Mouse (Mus musculus) stomach, embryonic 14.5 days (tissue): ENCODE data around the gene Rufy3. TPM values are rescaled to one million over a fixed set of nuclear protein-coding genes. Genes with fewer than 3 reads are reported as not detected.

Experiments
- ATAC-seq: fragments of 200-750 bp; cut with Nextera tagmentation; 2 replicates; pipeline ENCODE4 v1.8.0; 2017; ENCODE audit warnings: low read depth, moderate TSS enrichment; ENCODE audit not compliant: insufficient number of reproducible peaks, insufficient read depth, low FRiP score
- H3K27ac ChIP-seq: fragments of 300-500 bp; sonication (generic); 2 replicates; pipeline ENCODE4 v1.5.1; 2014; ENCODE audit warnings: mild to moderate bottlenecking, low read length, moderate library complexity, mixed read lengths
- H3K27me3 ChIP-seq: fragments of 300-500 bp; sonication (generic); 2 replicates; pipeline ENCODE4 v1.6.1; 2014; ENCODE audit warnings: low read length, control low read depth, mixed read lengths; ENCODE audit not compliant: control insufficient read depth, insufficient read depth
- H3K36me3 ChIP-seq: fragments of 300-500 bp; sonication (generic); 2 replicates; pipeline ENCODE4 v1.6.1; 2014; ENCODE audit warnings: mild to moderate bottlenecking, control low read depth, low read length, moderate library complexity, mixed read lengths; ENCODE audit not compliant: control insufficient read depth, insufficient read depth
- H3K4me1 ChIP-seq: fragments of 300-500 bp; sonication (generic); 2 replicates; pipeline ENCODE4 v1.6.1; 2014; ENCODE audit warnings: low read length, control low read depth, mixed read lengths; ENCODE audit not compliant: control insufficient read depth, insufficient read depth
- H3K4me2 ChIP-seq: fragments of 300-500 bp; sonication (generic); replicated peaks from 2 replicates; pipeline ENCODE4 v1.6.1; 2014; ENCODE audit warnings: low read depth, low read length, control low read depth
- H3K4me3 ChIP-seq: fragments of 300-500 bp; sonication (generic); 2 replicates; pipeline ENCODE4 v1.5.1; 2014; ENCODE audit warnings: low read depth, low read length, control low read depth
- H3K9ac ChIP-seq: fragments of 300-500 bp; sonication (generic); replicated peaks from 2 replicates; pipeline ENCODE4 v1.6.1; 2014; ENCODE audit warnings: low read depth, mild to moderate bottlenecking, control low read depth, low read length, moderate library complexity, mixed read lengths
- H3K9me3 ChIP-seq: fragments of 300-500 bp; sonication (generic); 2 replicates; pipeline ENCODE4 v1.6.1; 2016; ENCODE audit warnings: low read depth, low read length, control low read depth; ENCODE audit not compliant: control insufficient read depth
- WGBS: fragments of 180-500 bp; shearing (Covaris S2); extraction: QIAGEN DNeasy Blood & Tissue Kit; methylation state at CpG from one replicate; pipeline ENCODE4 v1.1.7; 2014; 5-methylcytosine and 5-hydroxymethylcytosine counted together
- polyA plus RNA-seq: library from polyadenylated mRNA; unstranded; fragments of >200 nt; fragmentation: Nextera tagmentation; extraction: Ambion mirVana; gene quantifications from 2 replicates; pipeline ENCODE4 v1.2.1, GENCODE M21; 2014

Rufy3 gene
- polyA plus RNA-seq, 1 experiment from 2014 or later, result 25.1 TPM

- H3K4me1 ChIP-seq, result no peaks in the 10 kb centered on the region
- WGBS, result 77% methylated on average over 17 of the region's 17 CpGs
- H3K9me3 ChIP-seq, result no peaks in the 10 kb centered on the region
- H3K36me3 ChIP-seq, result peaks cover 13% of the 10 kb centered on the region; the same call in 1 of the 2 replicates
- no peaks in the 10 kb centered on the region for H3K27me3 ChIP-seq
- no peak overlapping the region for H3K27ac ChIP-seq
- H3K4me2 ChIP-seq, result no peak overlapping the region
- ATAC-seq, result no peak
- no peak overlapping the region for H3K9ac ChIP-seq
- no peak overlapping the region for H3K4me3 ChIP-seq
Measured at GRCm38 (mm10) chr5:88649250-88650173, 84.7 kb downstream of the Rufy3 start.

GRCm38 (mm10) chr5:88652589-88652988 is 87.7 kb downstream of the Rufy3 start:
- Histone ChIP-seq H3K9ac (no peak overlapping the region), H3K27ac (no peak overlapping the region), H3K4me2 (no peak overlapping the region)

GRCm38 (mm10) chr5:88657868-88658267 is 93.0 kb downstream of the Rufy3 start:
- H3K4me2 ChIP-seq, result no peak overlapping the region
- H3K9me3 ChIP-seq, result no peaks in the 10 kb centered on the region
- H3K27ac ChIP-seq, result no peak overlapping the region
- H3K36me3 ChIP-seq, result peaks cover 37% of the 10 kb centered on the region
- 96% methylated on average over 1 of the region's 1 CpGs for WGBS
- no peak for ATAC-seq
- H3K4me3 ChIP-seq, result no peak overlapping the region
- H3K4me1 ChIP-seq, result no peaks in the 10 kb centered on the region
- H3K9ac ChIP-seq, result no peak overlapping the region
- no peaks in the 10 kb centered on the region for H3K27me3 ChIP-seq

More at GRCm38 (mm10) chr5:88652589-88652988, 87.7 kb downstream of the Rufy3 start:
- no peak overlapping the region for H3K4me3 ChIP-seq
- WGBS, result 73% methylated on average over 5 of the region's 5 CpGs
- no peaks in the 10 kb centered on the region for H3K27me3 ChIP-seq
- no peak for ATAC-seq
- H3K4me1 ChIP-seq, result no peaks in the 10 kb centered on the region
- peaks cover 7% of the 10 kb centered on the region; the same call in 1 of the 2 replicates for H3K36me3 ChIP-seq
- no peaks in the 10 kb centered on the region for H3K9me3 ChIP-seq

- ATAC-seq, result no peak
- no peak overlapping the region for H3K4me2 ChIP-seq
- no peaks in the 10 kb centered on the region for H3K9me3 ChIP-seq
- H3K27ac ChIP-seq, result no peak overlapping the region
- H3K9ac ChIP-seq, result no peak overlapping the region
- H3K36me3 ChIP-seq, result peaks cover 73% of the 10 kb centered on the region
- 93% methylated on average over 3 of the region's 3 CpGs for WGBS
- no peaks in the 10 kb centered on the region for H3K27me3 ChIP-seq
- H3K4me1 ChIP-seq, result no peaks in the 10 kb centered on the region
- no peak overlapping the region for H3K4me3 ChIP-seq
Measured at GRCm38 (mm10) chr5:88663151-88663550, 98.3 kb downstream of the Rufy3 start.

GRCm38 (mm10) chr5:88663875-88664274 is 99.0 kb downstream of the Rufy3 start:
- WGBS, result 90% methylated on average over 5 of the region's 5 CpGs
- no peak overlapping the region for H3K9ac ChIP-seq
- H3K9me3 ChIP-seq, result no peaks in the 10 kb centered on the region
- H3K4me2 ChIP-seq, result no peak overlapping the region
- H3K4me1 ChIP-seq, result no peaks in the 10 kb centered on the region
- no peak overlapping the region for H3K4me3 ChIP-seq
- H3K27ac ChIP-seq, result no peak overlapping the region
- peaks cover 72% of the 10 kb centered on the region for H3K36me3 ChIP-seq
- H3K27me3 ChIP-seq, result no peaks in the 10 kb centered on the region
- ATAC-seq, result no peak

- H3K4me2 ChIP-seq, result peak overlapping the region; percentile 65
- H3K4me1 ChIP-seq, result peaks cover 11% of the 10 kb centered on the region
- H3K27me3 ChIP-seq, result no peaks in the 10 kb centered on the region
- ATAC-seq, result peak; percentile 42
- peak overlapping the region; percentile 95 for H3K4me3 ChIP-seq
- WGBS, result under 1% methylated on average over 43 of the region's 47 CpGs
- H3K27ac ChIP-seq, result peak overlapping the region; percentile 98
- peak overlapping the region; percentile 94 for H3K9ac ChIP-seq
- H3K9me3 ChIP-seq, result no peaks in the 10 kb centered on the region
- H3K36me3 ChIP-seq, result peaks cover 11% of the 10 kb centered on the region
Measured at GRCm38 (mm10) chr5:88674703-88675442, 110.0 kb downstream of the Rufy3 start.

- WGBS, result under 1% methylated on average over 104 of the region's 127 CpGs
- Histone ChIP-seq H3K4me1 (peaks cover 11% of the 10 kb centered on the region), H3K36me3 (peaks cover 4% of the 10 kb centered on the region; the same call in 1 of the 2 replicates), H3K4me3 (peak within 1 kb of the TSS; percentile 95), H3K27me3 (no peaks in the 10 kb centered on the region), H3K9me3 (no peaks in the 10 kb centered on the region), H3K27ac (peak within 1 kb of the TSS; percentile 98), H3K4me2 (peak within 1 kb of the TSS; percentile 65), H3K9ac (peak within 1 kb of the TSS; percentile 94)
- ATAC-seq, result peak; percentile 92
Measured at GRCm38 (mm10) chr5:88675443-88676387, 110.9 kb downstream of the Rufy3 start, which contains the start of gene Grsf1. Grsf1 (minus strand) TSS chr5:88676171.
